Mouse (Mus musculus) frontal cortex, postnatal 36 days (tissue): ENCODE measurements at regions not wholly inside any gene's neighbourhood (a gene's known extent, or its start where the extent isn't known, plus 50 kb on each side); places are given as distances from the start of the nearest gene placed in this dataset.
"Not testable (repeated sequence)": the region's sequence is repeated elsewhere in the genome, so short reads cannot be mapped to it uniquely, and the experiment has no call there.

Experiments
- DNase-seq, 2 experiments: peaks; one replicate each; pipeline ENCODE4 v3.0.0; 2022; ENCODE audit warnings: low spot score in 2 of 2

- DNase-seq, result no peak
Observed at GRCm38 (mm10) chr17:66206074-66206473, 82.8 kb downstream of the Ddx11 start.

GRCm38 (mm10) chr17:66207653-66208497 lies 84.6 kb downstream of the Ddx11 start:
- not testable (repeated sequence) for DNase-seq

GRCm38 (mm10) chr17:66208803-66209515 lies 85.6 kb downstream of the Ddx11 start:
- not testable (repeated sequence) for DNase-seq

- DNase-seq, result peak in 1 of 2 experiments; percentile 37
Observed at GRCm38 (mm10) chr17:66211561-66211960, 88.2 kb downstream of the Ddx11 start.

GRCm38 (mm10) chr17:66212616-66213015 lies 89.3 kb downstream of the Ddx11 start:
- no peak for DNase-seq

- no peak for DNase-seq
Observed at GRCm38 (mm10) chr17:66218321-66218720, 95.0 kb downstream of the Ddx11 start.

GRCm38 (mm10) chr17:66219669-66220435 lies 96.5 kb downstream of the Ddx11 start:
- DNase-seq, result no peak

- peak; percentile 73 to 74 for DNase-seq
Observed at GRCm38 (mm10) chr17:66221256-66221655, 97.9 kb downstream of the Ddx11 start.

GRCm38 (mm10) chr17:66223711-66224110 lies 100.4 kb downstream of the Ddx11 start:
- DNase-seq, result no peak

- DNase-seq, result no peak
Observed at GRCm38 (mm10) chr17:66224241-66224640, 100.9 kb downstream of the Ddx11 start.

GRCm38 (mm10) chr17:66232391-66232790 lies 109.1 kb downstream of the Ddx11 start:
- DNase-seq, result peak in 1 of 2 experiments; percentile 20

GRCm38 (mm10) chr17:66232891-66233421 lies 109.6 kb downstream of the Ddx11 start:
- DNase-seq, result peak; percentile 46 to 64

- peak; percentile 51 to 59 for DNase-seq
Observed at GRCm38 (mm10) chr17:66233451-66233951, 110.2 kb downstream of the Ddx11 start.

GRCm38 (mm10) chr17:66234432-66234831 lies 111.1 kb downstream of the Ddx11 start:
- peak in 1 of 2 experiments; percentile 25 for DNase-seq

GRCm38 (mm10) chr17:66235096-66235805 lies 111.9 kb downstream of the Ddx11 start:
- peak; percentile 88 to 89 for DNase-seq

GRCm38 (mm10) chr17:66235806-66236335 lies 112.6 kb downstream of the Ddx11 start:
- DNase-seq, result no peak

GRCm38 (mm10) chr17:66241868-66242622 lies 118.7 kb downstream of the Ddx11 start:
- no peak for DNase-seq

- no peak for DNase-seq
Observed at GRCm38 (mm10) chr17:66244183-66244582, 120.9 kb downstream of the Ddx11 start.

GRCm38 (mm10) chr17:66246031-66246534 lies 122.8 kb downstream of the Ddx11 start:
- no peak for DNase-seq

GRCm38 (mm10) chr17:66251495-66251894 lies 128.2 kb downstream of the Ddx11 start:
- no peak for DNase-seq
